Mouse (Mus musculus) thymus, adult 2 months (tissue): ENCODE measurements at regions not wholly inside any gene's neighbourhood (a gene's known extent, or its start where the extent isn't known, plus 50 kb on each side); places are given as distances from the start of the nearest gene placed in this dataset.

Experiments used
- CTCF ChIP-seq: fragments of 200-500 bp; IDR thresholded peaks from 2 replicates; pipeline ENCODE4 v1.5.1; 2012; ENCODE audit warnings: mild to moderate bottlenecking, control low read depth, low read length, moderate library complexity, borderline replicate concordance; ENCODE audit not compliant: control insufficient read depth, poor library complexity, insufficient read depth; ENCODE audit errors: extremely low read depth
- POLR2A ChIP-seq: fragments of 200-500 bp; IDR thresholded peaks from 2 replicates; pipeline ENCODE4 v1.6.1; 2012; ENCODE audit warnings: mild to moderate bottlenecking, low read length, control low read depth, moderate library complexity; ENCODE audit not compliant: control insufficient read depth, poor library complexity, insufficient read depth; ENCODE audit errors: extremely low read depth

- TF ChIP-seq CTCF (no peak), POLR2A (no peak)
These were observed 251.3 kb downstream of the Enc1 start for GRCm38 (mm10) chr13:97491865-97492847.
